Mouse (Mus musculus) intestine, postnatal 0 days (tissue): Measurements from ENCODE around the gene Wfdc12. TPM values are rescaled to one million over a fixed set of nuclear protein-coding genes. Genes with fewer than 3 reads are reported as not detected.

Experiments
- ATAC-seq: fragments of 200-750 bp; cut with Nextera tagmentation; 2 replicates; pipeline ENCODE4 v1.8.0; 2017; ENCODE audit warnings: mild to moderate bottlenecking, moderate TSS enrichment, moderate library complexity
- H3K27ac ChIP-seq: fragments of 300-500 bp; sonication (generic); 2 replicates; pipeline ENCODE4 v1.5.1; 2014; ENCODE audit warnings: mild to moderate bottlenecking, low read depth, low read length, moderate library complexity
- H3K27me3 ChIP-seq: fragments of 300-500 bp; sonication (generic); replicated peaks from 2 replicates; pipeline ENCODE4 v1.6.1; 2014; ENCODE audit warnings: low read length, mixed read lengths; ENCODE audit not compliant: control insufficient read depth, insufficient read depth
- H3K36me3 ChIP-seq: fragments of 300-500 bp; sonication (generic); 2 replicates; pipeline ENCODE4 v1.6.1; 2014; ENCODE audit warnings: mild to moderate bottlenecking, moderate library complexity; ENCODE audit not compliant: control insufficient read depth, insufficient read depth
- H3K4me1 ChIP-seq: fragments of 300-500 bp; sonication (generic); replicated peaks from 2 replicates; pipeline ENCODE4 v1.6.1; 2014; ENCODE audit warnings: antibody characterized with exemption, low read length, mixed read lengths; ENCODE audit not compliant: control insufficient read depth, insufficient read depth
- H3K4me2 ChIP-seq: fragments of 300-500 bp; sonication (generic); replicated peaks from 2 replicates; pipeline ENCODE4 v1.6.1; 2014; ENCODE audit warnings: low read depth, mild to moderate bottlenecking, moderate library complexity
- H3K4me3 ChIP-seq: fragments of 300-500 bp; sonication (generic); 2 replicates; pipeline ENCODE4 v1.5.1; 2014; ENCODE audit warnings: low read depth, low read length
- H3K9ac ChIP-seq: fragments of 300-500 bp; sonication (generic); 2 replicates; pipeline ENCODE4 v1.6.1; 2014; ENCODE audit warnings: mild to moderate bottlenecking, low read depth, low read length
- H3K9me3 ChIP-seq: fragments of 300-500 bp; sonication (generic); 2 replicates; pipeline ENCODE4 v1.6.1; 2016; ENCODE audit warnings: mixed run types; ENCODE audit not compliant: control insufficient read depth
- CTCF ChIP-seq: sonication (generic); IDR thresholded peaks from 2 replicates; pipeline ENCODE4 v1.5.1; 2016; ENCODE audit warnings: low read depth, mild to moderate bottlenecking, control low read depth, antibody characterized with exemption, moderate library complexity
- WGBS: fragments of 180-500 bp; shearing (Covaris S2); extraction: QIAGEN DNeasy Blood & Tissue Kit; methylation state at CpG from one replicate; pipeline ENCODE4 v1.1.7; 2014; 5-methylcytosine and 5-hydroxymethylcytosine counted together
- polyA plus RNA-seq: library from polyadenylated mRNA; unstranded; fragments of >200 nt; fragmentation: Nextera tagmentation; extraction: Ambion mirVana; gene quantifications from 2 replicates; pipeline ENCODE4 v1.2.1, GENCODE M21; 2015

Gene Wfdc12
- polyA plus RNA-seq, 1 experiment from 2014 or later = not detected

DNA sequence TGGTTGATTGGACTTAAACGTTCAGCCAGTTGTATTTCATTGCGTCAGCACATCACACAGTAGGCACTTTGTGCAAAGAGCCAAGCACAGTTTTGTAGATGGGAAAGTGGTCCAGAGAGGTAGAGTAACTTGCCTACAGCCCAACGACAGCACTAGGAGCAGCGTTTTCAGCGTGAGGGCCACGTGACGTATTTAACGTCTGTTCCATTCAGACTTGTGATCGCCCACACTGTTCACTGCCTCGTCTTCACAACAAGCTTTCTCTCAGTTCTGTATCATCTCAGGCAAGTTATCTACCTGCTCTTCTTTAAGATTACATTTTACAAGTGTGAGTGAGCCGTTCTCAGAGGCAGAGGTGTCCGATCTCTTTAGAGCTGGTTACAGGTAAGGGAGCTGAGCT is 43.9 kb downstream of the Wfdc12 start:
- H3K27me3 ChIP-seq = no peaks in the 10 kb centered on the region
- no peak for TF ChIP-seq CTCF
- H3K9me3 ChIP-seq = no peaks in the 10 kb centered on the region
- peaks cover 10% of the 10 kb centered on the region; the same call in 1 of the 2 replicates for H3K36me3 ChIP-seq
- H3K4me1 ChIP-seq = no peaks in the 10 kb centered on the region
- no peak overlapping the region for H3K4me3 ChIP-seq
- no peak for ATAC-seq
- H3K27ac ChIP-seq = no peak overlapping the region
- 96% methylated on average over 12 of the region's 12 CpGs for WGBS
- no peak overlapping the region for H3K9ac ChIP-seq
- H3K4me2 ChIP-seq = no peak overlapping the region

DNA sequence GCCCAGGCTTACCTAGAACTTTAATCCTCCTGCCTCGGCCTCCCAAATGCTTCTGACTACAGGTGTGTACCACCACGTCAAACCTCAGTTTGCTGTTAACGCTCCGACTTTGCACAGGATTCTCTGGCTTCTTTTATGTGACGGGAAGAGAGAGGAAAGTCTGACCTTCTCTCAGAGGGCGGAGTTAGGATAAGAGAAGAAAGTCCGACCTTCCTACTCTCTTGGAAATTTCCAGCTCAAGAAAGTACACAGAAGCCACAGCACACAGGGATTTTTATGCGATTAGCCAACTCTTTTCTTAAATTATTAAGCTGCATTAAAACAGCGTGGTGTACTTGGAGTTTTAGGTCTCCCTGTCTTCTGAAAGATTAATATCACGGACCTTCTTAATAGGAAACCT is 45.9 kb downstream of the Wfdc12 start:
- no peaks in the 10 kb centered on the region for H3K9me3 ChIP-seq
- ATAC-seq = no peak
- no peak overlapping the region for H3K27ac ChIP-seq
- H3K27me3 ChIP-seq = no peaks in the 10 kb centered on the region
- WGBS = 62% methylated on average over 10 of the region's 10 CpGs
- no peaks in the 10 kb centered on the region for H3K36me3 ChIP-seq
- TF ChIP-seq CTCF = no peak
- no peak overlapping the region for H3K4me3 ChIP-seq
- no peak overlapping the region for H3K9ac ChIP-seq
- H3K4me2 ChIP-seq = no peak overlapping the region
- H3K4me1 ChIP-seq = no peaks in the 10 kb centered on the region

DNA sequence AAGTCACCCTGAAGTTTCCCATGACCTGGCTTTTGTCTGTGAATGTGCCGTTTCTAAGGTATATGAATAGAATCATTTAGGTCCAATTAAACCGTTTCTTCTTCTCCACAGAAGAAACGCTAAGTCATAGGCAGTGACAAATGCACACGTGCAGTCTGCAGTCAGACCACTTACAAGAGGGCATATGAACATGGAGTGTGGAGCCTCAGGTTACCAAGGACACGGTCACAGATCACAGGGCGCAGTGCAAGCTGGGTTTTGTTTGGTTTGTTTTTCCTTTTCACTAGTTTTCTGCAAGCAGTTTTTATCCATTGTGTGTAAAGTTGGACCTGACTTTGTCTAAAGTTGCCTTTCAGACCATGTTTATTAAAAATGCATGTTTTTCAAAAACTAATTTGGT is 46.4 kb downstream of the Wfdc12 start:
- H3K27me3 ChIP-seq = no peaks in the 10 kb centered on the region
- H3K27ac ChIP-seq = no peak overlapping the region
- H3K4me2 ChIP-seq = no peak overlapping the region
- H3K4me3 ChIP-seq = no peak overlapping the region
- H3K9me3 ChIP-seq = no peaks in the 10 kb centered on the region
- no peak overlapping the region for H3K9ac ChIP-seq
- ATAC-seq = no peak
- H3K36me3 ChIP-seq = no peaks in the 10 kb centered on the region
- TF ChIP-seq CTCF = no peak
- H3K4me1 ChIP-seq = no peaks in the 10 kb centered on the region
- 56% methylated on average over 6 of the region's 6 CpGs for WGBS

DNA sequence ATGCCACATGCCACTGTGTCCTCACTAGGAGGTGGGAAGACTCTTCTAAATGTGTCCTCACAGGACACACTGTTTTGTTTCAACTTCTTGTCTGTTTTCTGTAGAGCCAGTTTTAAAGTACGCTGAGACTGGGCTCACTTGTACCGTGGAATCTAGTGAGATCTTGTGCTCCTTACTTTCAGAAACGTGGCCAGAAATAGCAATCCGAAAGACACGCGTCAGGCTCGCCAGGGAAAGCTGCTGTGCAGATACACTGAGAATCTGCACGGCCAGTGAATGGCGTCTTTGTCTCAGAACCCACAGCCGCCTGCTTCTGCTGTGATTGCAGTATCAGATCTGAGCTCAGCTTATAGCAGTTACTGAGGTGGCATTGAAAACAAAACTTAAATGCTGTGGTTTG is 48.4 kb downstream of the Wfdc12 start:
- WGBS = 72% methylated on average over 10 of the region's 10 CpGs
- Histone ChIP-seq H3K9me3 (no peaks in the 10 kb centered on the region), H3K4me3 (no peak overlapping the region), H3K4me1 (no peaks in the 10 kb centered on the region), H3K27ac (no peak overlapping the region), H3K27me3 (no peaks in the 10 kb centered on the region), H3K9ac (no peak overlapping the region), H3K4me2 (no peak overlapping the region), H3K36me3 (no peaks in the 10 kb centered on the region)
- no peak for ATAC-seq
- no peak for TF ChIP-seq CTCF

Other genes starting within 250 kb of the Wfdc12 start
- 180 and 186 TPM in 2 replicates for gene Ywhab, start 195.6 kb downstream of the Wfdc12 start, polyA plus RNA-seq
- gene Pabpc1l, start 165.2 kb downstream of the Wfdc12 start, polyA plus RNA-seq = 0.88 and 0.94 TPM in 2 replicates
- 12.1 and 12.2 TPM in 2 replicates for gene Stk4, start 120.3 kb downstream of the Wfdc12 start, polyA plus RNA-seq
- gene Tomm34, start 119.4 kb downstream of the Wfdc12 start, polyA plus RNA-seq = 25.0 and 27.8 TPM in 2 replicates
- gene Kcns1, start 19.5 kb downstream of the Wfdc12 start, polyA plus RNA-seq = 0.07 and 0.21 TPM in 2 replicates
- 0.44 TPM in 1 of 2 replicates, not detected in the other for gene Wfdc5, start 7.9 kb downstream of the Wfdc12 start, polyA plus RNA-seq
- gene Wfdc15a, start 9.5 kb upstream of the Wfdc12 start, polyA plus RNA-seq = not detected in 2 replicates
- gene Wfdc15b, start 31.1 kb upstream of the Wfdc12 start, polyA plus RNA-seq = 1.3 and 2.6 TPM in 2 replicates
- not detected in 2 replicates for gene Svs2, start 47.9 kb upstream of the Wfdc12 start, polyA plus RNA-seq
- gene Svs3b, start 66.0 kb upstream of the Wfdc12 start, polyA plus RNA-seq = not detected in 2 replicates
- not detected in 2 replicates for gene Svs4, start 87.9 kb upstream of the Wfdc12 start, polyA plus RNA-seq
- not detected in 2 replicates for gene Svs3a, start 98.7 kb upstream of the Wfdc12 start, polyA plus RNA-seq
- gene Svs6, start 126.1 kb upstream of the Wfdc12 start, polyA plus RNA-seq = not detected in 2 replicates
- not detected in 2 replicates for gene Svs5, start 142.1 kb upstream of the Wfdc12 start, polyA plus RNA-seq
- gene Slpi, start 198.5 kb upstream of the Wfdc12 start, polyA plus RNA-seq = 82.5 and 95.0 TPM in 2 replicates
- 0.12 and 0.16 TPM in 2 replicates for gene Rbpjl, start 212.5 kb upstream of the Wfdc12 start, polyA plus RNA-seq
- 1.9 and 2.4 TPM in 2 replicates for gene Matn4, start 214.6 kb upstream of the Wfdc12 start, polyA plus RNA-seq